Mouse (Mus musculus) liver, embryonic 13.5 days (tissue): Measurements from ENCODE around the gene Rgcc. TPM values are rescaled to one million over a fixed set of nuclear protein-coding genes. Genes with fewer than 3 reads are reported as not detected.

ENCODE experiments used
- ATAC-seq: fragments of 200-750 bp; cut with Nextera tagmentation; 2 replicates; pipeline ENCODE4 v1.8.0; 2017; ENCODE audit warnings: low read depth, mild to moderate bottlenecking, moderate number of reproducible peaks, moderate library complexity
- DNase-seq: peaks from one replicate; pipeline ENCODE4 v3.0.0; 2022
- H3K27ac ChIP-seq: fragments of 300-500 bp; sonication (generic); 2 replicates; pipeline ENCODE4 v1.5.1; 2015; ENCODE audit warnings: moderate library complexity, mild to moderate bottlenecking, inconsistent platforms
- H3K27me3 ChIP-seq: fragments of 300-500 bp; sonication (generic); 2 replicates; pipeline ENCODE4 v1.6.1; 2015; ENCODE audit warnings: mild to moderate bottlenecking, inconsistent platforms
- H3K36me3 ChIP-seq: fragments of 300-500 bp; sonication (generic); 2 replicates; pipeline ENCODE4 v1.6.1; 2015; ENCODE audit warnings: mild to moderate bottlenecking, inconsistent platforms
- H3K4me1 ChIP-seq: fragments of 300-500 bp; sonication (generic); replicated peaks from 2 replicates; pipeline ENCODE4 v1.6.1; 2015; ENCODE audit warnings: inconsistent platforms
- H3K4me2 ChIP-seq: fragments of 300-500 bp; sonication (generic); 2 replicates; pipeline ENCODE4 v1.6.1; 2015; ENCODE audit warnings: inconsistent platforms, mild to moderate bottlenecking, moderate library complexity
- H3K4me3 ChIP-seq: fragments of 300-500 bp; sonication (generic); replicated peaks from 2 replicates; pipeline ENCODE4 v1.5.1; 2015; ENCODE audit warnings: mild to moderate bottlenecking, inconsistent platforms
- H3K9ac ChIP-seq: fragments of 300-500 bp; sonication (generic); 2 replicates; pipeline ENCODE4 v1.6.1; 2015; ENCODE audit warnings: mild to moderate bottlenecking, inconsistent platforms
- H3K9me3 ChIP-seq: fragments of 300-500 bp; sonication (generic); replicated peaks from 2 replicates; pipeline ENCODE4 v1.6.1; 2016; ENCODE audit warnings: inconsistent platforms
- WGBS: fragments of 180-500 bp; shearing (Covaris S2); methylation state at CpG from one replicate; pipeline ENCODE4 v1.1.7; 2015; ENCODE audit not compliant: insufficient replicate concordance; 5-methylcytosine and 5-hydroxymethylcytosine counted together
- polyA plus RNA-seq: library from polyadenylated mRNA; unstranded; fragments of >200 nt; fragmentation: Nextera tagmentation; extraction: Ambion mirVana; gene quantifications from 2 replicates; pipeline ENCODE4 v1.2.1, GENCODE M21; 2015

Rgcc gene
- polyA plus RNA-seq, 1 experiment from 2014 or later: 322 TPM

DNA sequence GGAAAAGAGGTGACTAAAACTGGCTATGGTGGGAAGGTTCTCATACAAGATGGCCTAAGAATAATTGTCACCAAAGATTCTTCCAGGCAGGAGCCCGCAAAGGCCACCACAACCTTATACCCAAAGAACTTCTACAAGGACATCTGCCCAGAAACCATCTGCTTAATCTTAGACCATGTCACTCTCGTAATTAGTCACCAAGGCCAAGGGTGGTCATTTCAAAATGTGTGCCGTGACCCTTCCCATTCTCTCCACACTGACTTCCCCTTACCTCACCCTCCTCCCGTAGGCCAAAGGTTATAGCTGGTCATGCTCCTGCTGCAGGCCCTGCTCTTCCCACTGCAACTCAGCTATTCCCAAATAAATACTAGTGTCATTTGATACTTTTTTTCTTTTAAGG is 22.5 kb downstream of the Rgcc start:
- no peak overlapping the region for H3K27ac ChIP-seq
- no peak overlapping the region for H3K4me2 ChIP-seq
- H3K36me3 ChIP-seq: no peaks in the 10 kb centered on the region
- 72% methylated on average over 4 of the region's 4 CpGs for WGBS
- no peak overlapping the region for H3K9ac ChIP-seq
- no peaks in the 10 kb centered on the region for H3K27me3 ChIP-seq
- no peak overlapping the region for H3K4me3 ChIP-seq
- peaks cover 18% of the 10 kb centered on the region for H3K4me1 ChIP-seq
- no peak for DNase-seq
- no peak for ATAC-seq
- no peaks in the 10 kb centered on the region for H3K9me3 ChIP-seq

DNA sequence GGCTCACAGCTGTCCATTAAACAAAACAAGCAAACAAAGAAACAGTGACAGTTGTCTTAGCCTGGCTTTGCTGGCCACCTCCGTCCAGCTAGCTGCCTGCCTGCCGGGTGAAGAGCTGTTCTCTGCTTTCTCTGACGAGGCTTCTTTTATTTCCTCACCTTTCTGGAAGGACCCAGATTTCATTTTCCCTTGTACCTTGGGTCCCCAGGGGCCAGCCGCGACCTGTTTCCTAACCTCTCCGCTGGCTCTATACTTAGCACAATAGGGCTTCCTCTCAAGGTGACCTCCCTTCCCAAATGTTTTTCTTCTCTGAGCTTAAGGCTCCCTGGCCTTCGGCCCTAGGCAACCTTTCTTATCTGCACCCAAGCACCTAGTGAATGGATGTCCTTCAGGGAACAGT is 23.5 kb downstream of the Rgcc start:
- no peak overlapping the region for H3K4me3 ChIP-seq
- H3K27ac ChIP-seq: no peak overlapping the region

DNA sequence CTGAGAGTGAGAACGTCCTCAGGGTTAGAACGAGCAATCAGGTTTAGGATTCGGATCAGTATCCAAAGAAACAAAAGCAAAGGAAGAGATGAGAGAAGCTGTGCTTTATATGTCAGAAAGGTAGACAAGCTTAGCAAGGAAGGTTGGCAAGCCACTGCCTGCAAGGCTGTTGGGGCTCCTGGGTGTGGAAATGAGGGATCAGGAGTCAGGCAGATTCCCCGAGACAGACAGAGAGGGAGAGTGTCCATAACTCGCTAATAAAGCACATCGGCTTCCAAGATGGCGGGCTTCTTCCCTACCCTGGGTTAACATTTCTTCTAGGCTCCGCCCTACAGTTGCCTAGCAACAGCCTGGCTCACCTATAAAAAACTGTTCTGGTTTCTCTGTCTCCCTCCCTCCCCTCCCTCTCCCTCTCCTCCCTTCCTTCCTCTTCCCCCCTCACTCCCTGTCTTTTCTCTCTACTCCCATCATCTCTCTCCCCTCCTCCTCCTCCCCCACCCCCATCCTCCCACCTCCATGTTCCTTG is 25.5 kb downstream of the Rgcc start:
- Histone ChIP-seq H3K4me2 (no peak overlapping the region), H3K9ac (no peak overlapping the region), H3K4me1 (0 out of 2 replicates have a peak, but pooled peaks cover 7% of the 10 kb centered on the region), H3K27ac (no peak overlapping the region), H3K4me3 (no peak overlapping the region), H3K36me3 (no peaks in the 10 kb centered on the region), H3K27me3 (no peaks in the 10 kb centered on the region), H3K9me3 (no peaks in the 10 kb centered on the region)
- ATAC-seq (no peak), DNase-seq (no peak)
- 75% methylated on average over 8 of the region's 8 CpGs for WGBS

More for the DNA sequence above, 23.5 kb downstream of the Rgcc start:
- no peaks in the 10 kb centered on the region for H3K9me3 ChIP-seq
- no peak overlapping the region for H3K9ac ChIP-seq
- H3K4me2 ChIP-seq: no peak overlapping the region
- WGBS: 56% methylated on average over 7 of the region's 7 CpGs
- ATAC-seq: no peak
- H3K36me3 ChIP-seq: no peaks in the 10 kb centered on the region
- no peak for DNase-seq
- H3K4me1 ChIP-seq: peaks cover 18% of the 10 kb centered on the region
- no peaks in the 10 kb centered on the region for H3K27me3 ChIP-seq

DNA sequence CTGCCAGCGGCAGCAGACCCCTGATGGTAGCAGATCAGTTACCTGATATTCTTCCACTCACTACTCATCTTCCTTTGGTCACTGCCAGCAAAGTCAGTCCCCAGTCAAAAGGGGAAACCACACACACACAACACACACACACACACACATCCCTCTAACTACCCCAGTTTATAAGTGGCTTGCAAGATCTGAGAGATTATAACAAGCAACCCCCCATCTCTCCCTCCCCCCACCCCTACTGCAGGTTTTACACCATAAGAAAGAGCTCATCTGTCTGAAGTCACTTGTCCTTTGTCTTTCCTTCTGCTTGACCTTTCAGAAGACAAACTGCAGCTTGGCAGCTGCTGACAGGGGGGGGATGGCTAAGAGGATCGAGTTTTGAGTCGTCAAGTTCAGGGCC is 26.0 kb downstream of the Rgcc start:
- ATAC-seq (no peak), DNase-seq (no peak)
- H3K9ac ChIP-seq: no peak overlapping the region
- no peak overlapping the region for H3K4me3 ChIP-seq
- no peak overlapping the region for H3K4me2 ChIP-seq
- no peaks in the 10 kb centered on the region for H3K9me3 ChIP-seq
- WGBS: 48% methylated on average over 3 of the region's 3 CpGs
- no peaks in the 10 kb centered on the region for H3K36me3 ChIP-seq
- H3K27me3 ChIP-seq: no peaks in the 10 kb centered on the region
- no peak overlapping the region for H3K27ac ChIP-seq
- H3K4me1 ChIP-seq: 0 out of 2 replicates have a peak, but pooled peaks cover 7% of the 10 kb centered on the region

DNA sequence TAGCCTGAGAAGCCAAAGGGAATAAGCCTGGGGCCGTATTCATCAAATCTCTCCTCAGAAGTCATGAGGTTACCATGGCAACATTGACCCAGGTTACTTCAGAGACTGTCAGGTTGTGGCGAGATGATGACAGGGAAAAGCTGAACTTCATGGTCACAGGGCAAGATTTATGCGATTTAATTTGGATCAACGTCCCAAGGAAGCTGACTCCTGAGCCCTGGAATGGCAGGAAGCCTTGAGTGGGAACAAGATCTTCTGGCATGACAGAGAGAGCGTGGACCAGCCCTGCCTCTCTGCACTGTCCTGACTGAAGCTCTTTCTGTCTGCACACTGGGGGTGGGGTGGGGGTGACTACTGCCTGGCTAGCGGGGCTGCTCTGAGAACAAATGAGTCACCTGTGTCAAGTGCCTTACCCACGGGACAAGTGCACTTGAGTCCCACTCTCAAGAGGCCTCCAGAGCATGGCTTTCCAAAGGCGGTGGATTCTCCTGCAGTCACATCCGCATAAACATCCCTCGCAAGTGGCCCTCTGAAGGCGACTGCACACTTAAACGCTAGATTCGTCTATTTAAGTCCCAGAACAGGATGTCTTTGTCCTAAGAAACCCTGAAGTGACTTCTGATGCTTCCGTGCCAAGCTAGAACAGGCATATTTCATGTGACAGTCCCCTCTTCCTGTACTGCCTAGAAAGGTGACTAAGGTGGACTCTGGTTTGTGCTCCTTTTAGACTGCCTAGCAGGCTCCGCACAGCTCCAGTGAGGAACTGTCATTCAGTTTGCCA is 27.6 kb downstream of the Rgcc start:
- ATAC-seq (no peak), DNase-seq (no peak)
- Histone ChIP-seq H3K4me1 (0 out of 2 replicates have a peak, but pooled peaks cover 7% of the 10 kb centered on the region), H3K27me3 (no peaks in the 10 kb centered on the region), H3K9me3 (no peaks in the 10 kb centered on the region), H3K4me2 (no peak overlapping the region), H3K27ac (no peak overlapping the region), H3K4me3 (no peak overlapping the region), H3K36me3 (no peaks in the 10 kb centered on the region), H3K9ac (no peak overlapping the region)
- WGBS: 71% methylated on average over 15 of the region's 15 CpGs

DNA sequence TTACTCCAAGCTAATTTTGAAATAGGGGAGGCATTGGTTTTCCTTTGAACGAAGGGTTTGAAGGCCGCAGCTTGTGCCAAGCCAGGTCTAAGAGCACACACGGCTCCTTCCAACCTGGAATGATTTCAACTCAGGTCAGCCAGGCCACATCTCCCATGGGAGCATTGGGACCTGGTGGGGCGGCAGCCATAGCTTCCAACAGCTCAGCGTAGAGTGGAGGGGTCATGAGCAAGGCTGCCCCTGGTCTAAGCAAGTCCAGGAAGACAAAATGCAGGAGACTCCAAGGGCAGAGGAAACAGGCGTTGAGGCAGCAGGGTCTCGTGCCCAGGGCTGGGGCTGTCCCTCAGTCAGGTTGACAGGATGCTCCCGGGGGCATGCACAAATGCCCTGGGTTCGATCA is 28.5 kb downstream of the Rgcc start:
- WGBS: 77% methylated on average over 9 of the region's 9 CpGs
- Histone ChIP-seq H3K36me3 (no peaks in the 10 kb centered on the region), H3K9me3 (no peaks in the 10 kb centered on the region), H3K4me1 (0 out of 2 replicates have a peak, but pooled peaks cover 7% of the 10 kb centered on the region), H3K27ac (no peak overlapping the region), H3K9ac (no peak overlapping the region), H3K27me3 (no peaks in the 10 kb centered on the region), H3K4me3 (no peak overlapping the region), H3K4me2 (no peak overlapping the region)
- DNase-seq (no peak), ATAC-seq (no peak)

DNA sequence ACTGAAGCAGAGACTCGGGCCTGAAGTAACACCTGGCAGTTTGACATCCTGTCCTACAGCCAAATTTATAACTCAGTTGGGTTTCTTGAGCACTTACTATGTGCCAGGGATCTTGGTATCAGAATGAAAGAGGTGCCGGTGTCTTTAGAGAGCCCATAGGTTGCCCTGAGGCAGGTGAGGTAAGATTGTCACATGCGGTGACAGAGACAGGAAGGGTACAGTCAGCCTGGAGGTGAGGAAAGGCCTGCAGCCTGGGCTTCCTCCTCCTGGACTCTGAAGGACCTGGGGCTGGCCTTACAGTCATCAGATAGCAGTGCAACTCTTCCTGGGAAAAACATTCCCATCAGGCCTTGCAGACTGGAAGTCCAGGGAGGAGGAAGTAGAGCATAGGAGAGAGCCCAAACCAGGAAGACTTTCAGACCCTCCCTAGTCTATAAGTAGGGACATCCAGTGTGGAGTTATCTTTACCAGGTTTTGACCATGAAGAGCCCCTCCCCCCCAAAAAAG is 29.2 kb downstream of the Rgcc start:
- Histone ChIP-seq H3K4me3 (no peak overlapping the region), H3K9me3 (no peaks in the 10 kb centered on the region), H3K4me1 (0 out of 2 replicates have a peak, but pooled peaks cover 7% of the 10 kb centered on the region), H3K4me2 (no peak overlapping the region), H3K27ac (no peak overlapping the region), H3K9ac (no peak overlapping the region), H3K27me3 (no peaks in the 10 kb centered on the region), H3K36me3 (no peaks in the 10 kb centered on the region)
- ATAC-seq (no peak), DNase-seq (no peak)
- WGBS: 74% methylated on average over 3 of the region's 3 CpGs

DNA sequence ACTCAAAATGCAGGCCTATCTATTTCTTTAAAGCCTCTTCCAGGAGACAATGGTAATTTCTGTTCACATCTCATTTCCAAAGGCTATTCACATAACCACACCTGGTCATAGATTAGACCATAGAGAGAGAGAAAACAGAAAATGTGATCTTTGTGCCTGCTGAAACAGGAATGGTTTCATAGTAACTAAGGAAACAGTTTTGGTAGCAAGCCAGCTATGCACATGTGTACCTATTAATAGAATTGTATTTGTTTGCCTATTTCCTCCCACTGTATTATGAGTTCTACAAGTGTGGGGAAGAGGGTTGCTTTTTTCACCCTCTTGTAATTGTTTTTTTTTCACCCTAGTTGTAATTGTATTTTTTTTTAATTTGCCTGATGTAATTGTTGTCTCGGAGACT is 31.9 kb downstream of the Rgcc start:
- Histone ChIP-seq H3K27me3 (no peaks in the 10 kb centered on the region), H3K27ac (no peak overlapping the region), H3K4me2 (no peak overlapping the region), H3K36me3 (no peaks in the 10 kb centered on the region), H3K9me3 (no peaks in the 10 kb centered on the region), H3K4me1 (no peaks in the 10 kb centered on the region), H3K4me3 (no peak overlapping the region), H3K9ac (no peak overlapping the region)
- 74% methylated on average over 1 of the region's 1 CpGs for WGBS
- DNase-seq: no peak
- no peak for ATAC-seq

DNA sequence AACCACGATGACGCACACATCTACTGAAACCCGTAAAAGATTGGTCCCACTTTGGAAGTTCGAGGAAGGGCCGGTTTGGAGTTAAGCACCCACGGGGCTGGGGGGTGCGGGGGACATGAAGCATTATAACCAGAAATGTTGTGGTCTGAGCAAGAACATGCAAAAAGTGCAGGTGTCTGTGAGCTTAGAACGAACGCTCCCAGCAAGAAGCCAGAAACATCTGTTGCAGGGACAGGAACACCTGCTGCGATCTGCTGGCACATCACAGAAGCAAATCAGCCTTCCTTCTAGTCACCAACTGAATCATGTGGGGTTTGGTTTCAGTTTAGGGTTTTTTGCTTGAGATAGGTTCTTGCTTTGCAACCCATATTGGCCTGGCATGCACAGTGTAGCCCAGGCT is 33.6 kb downstream of the Rgcc start:
- Histone ChIP-seq H3K9ac (no peak overlapping the region), H3K4me1 (no peaks in the 10 kb centered on the region), H3K4me2 (no peak overlapping the region), H3K36me3 (no peaks in the 10 kb centered on the region), H3K9me3 (no peaks in the 10 kb centered on the region), H3K4me3 (no peak overlapping the region), H3K27me3 (0 out of 2 replicates have a peak, but pooled peaks cover under 1% of the 10 kb centered on the region), H3K27ac (no peak overlapping the region)
- no peak for DNase-seq
- ATAC-seq: no peak
- 77% methylated on average over 10 of the region's 10 CpGs for WGBS

DNA sequence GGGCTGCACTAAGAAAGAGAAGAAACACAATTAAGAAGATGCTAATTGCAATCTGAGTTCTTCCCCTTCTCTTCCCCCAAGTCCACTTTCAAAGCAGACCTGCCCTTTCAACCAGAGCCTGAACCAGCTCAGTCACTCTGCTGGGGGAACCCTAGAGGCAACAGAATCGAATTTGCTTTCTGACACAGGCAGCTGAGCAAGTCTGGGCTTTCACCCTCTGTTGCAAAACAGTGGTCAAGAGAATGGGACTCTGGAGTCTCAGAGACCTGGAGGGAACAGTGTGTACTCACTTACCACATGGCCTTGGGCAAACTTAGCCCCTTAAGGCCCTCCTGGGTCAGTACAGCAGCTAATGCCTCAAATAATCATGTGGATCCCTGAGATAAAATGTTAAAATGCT is 34.1 kb downstream of the Rgcc start:
- Histone ChIP-seq H3K9ac (no peak overlapping the region), H3K27me3 (0 out of 2 replicates have a peak, but pooled peaks cover 3% of the 10 kb centered on the region), H3K9me3 (no peaks in the 10 kb centered on the region), H3K36me3 (no peaks in the 10 kb centered on the region), H3K27ac (no peak overlapping the region), H3K4me2 (no peak overlapping the region), H3K4me3 (no peak overlapping the region), H3K4me1 (no peaks in the 10 kb centered on the region)
- ATAC-seq: no peak
- no peak for DNase-seq
- WGBS: 16% methylated on average over 1 of the region's 1 CpGs

DNA sequence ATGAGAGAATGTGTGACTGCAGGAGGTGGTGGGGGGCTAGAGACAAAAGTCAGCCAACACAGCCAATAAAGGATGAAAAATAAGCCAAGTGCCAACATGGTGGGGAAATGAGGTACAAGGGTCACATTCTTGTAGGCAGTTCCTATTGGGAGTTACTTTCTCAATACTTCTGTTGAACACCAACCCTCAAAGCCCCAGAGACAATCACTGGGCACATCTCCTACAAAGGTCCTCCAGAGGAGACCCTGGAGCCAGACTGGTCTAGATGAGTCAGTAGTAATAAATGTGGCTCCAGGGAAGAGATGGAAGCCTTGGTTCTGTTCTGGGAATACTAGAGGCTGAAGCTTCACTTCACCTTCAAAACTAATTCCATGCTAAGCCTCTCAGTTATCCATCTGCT is 35.0 kb downstream of the Rgcc start:
- Histone ChIP-seq H3K9me3 (no peaks in the 10 kb centered on the region), H3K27me3 (0 out of 2 replicates have a peak, but pooled peaks cover 3% of the 10 kb centered on the region), H3K4me1 (no peaks in the 10 kb centered on the region), H3K4me2 (no peak overlapping the region), H3K36me3 (no peaks in the 10 kb centered on the region), H3K9ac (no peak overlapping the region), H3K4me3 (no peak overlapping the region), H3K27ac (no peak overlapping the region)
- no peak for ATAC-seq
- no peak for DNase-seq

DNA sequence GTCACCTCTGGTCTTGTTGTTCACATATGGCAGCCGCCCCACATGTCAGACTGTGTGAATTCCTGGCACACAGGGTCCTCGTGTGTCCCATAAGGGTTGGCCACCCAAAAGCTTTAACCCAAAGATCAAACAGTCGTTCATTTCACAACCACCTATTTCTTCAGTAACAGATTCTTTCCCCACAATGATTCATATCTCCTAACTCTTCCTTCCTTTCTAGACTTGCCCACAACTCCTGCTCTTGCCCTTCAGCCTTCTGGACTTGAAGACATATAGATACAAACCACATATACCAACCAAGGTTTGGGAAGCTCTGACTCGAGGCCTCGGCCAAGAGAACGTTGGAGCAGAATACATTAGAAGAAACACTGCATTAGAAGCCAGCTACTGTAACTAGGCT is 35.7 kb downstream of the Rgcc start:
- Histone ChIP-seq H3K4me2 (no peak overlapping the region), H3K4me3 (no peak overlapping the region), H3K27me3 (0 out of 2 replicates have a peak, but pooled peaks cover 3% of the 10 kb centered on the region), H3K36me3 (no peaks in the 10 kb centered on the region), H3K9ac (no peak overlapping the region), H3K4me1 (no peaks in the 10 kb centered on the region), H3K27ac (no peak overlapping the region), H3K9me3 (no peaks in the 10 kb centered on the region)
- 43% methylated on average over 6 of the region's 6 CpGs for WGBS
- ATAC-seq: no peak
- no peak for DNase-seq
